Mouse (Mus musculus) myocyte (in vitro differentiated cells): ENCODE measurements at regions not wholly inside any gene's neighbourhood (a gene's known extent, or its start where the extent isn't known, plus 50 kb on each side); places are given as distances from the start of the nearest gene placed in this dataset.

Experiments used
- CEBPB ChIP-seq: IDR thresholded peaks from 2 replicates; pipeline ENCODE4 v1.6.1; 2011; ENCODE audit warnings: mild to moderate bottlenecking, moderate library complexity; ENCODE audit not compliant: poor library complexity, insufficient read depth, severe bottlenecking
- E2F4 ChIP-seq: IDR thresholded peaks from one replicate; pipeline ENCODE4 v1.6.1; 2011; ENCODE audit warnings: mild to moderate bottlenecking, control low read depth, moderate library complexity; ENCODE audit not compliant: insufficient read depth
- MYOD1 ChIP-seq, 3 experiments: IDR thresholded peaks; one replicate each; pipeline ENCODE4 v1.6.1; 2011; ENCODE audit warnings: control low read depth in 2 of 3, low read depth in 2 of 3, mild to moderate bottlenecking in 2 of 3, moderate library complexity in 1 of 3; ENCODE audit not compliant: insufficient read length in 2 of 3, control insufficient read depth in 1 of 3
- MYOG ChIP-seq, 3 experiments: IDR thresholded peaks; one replicate each; pipeline ENCODE4 v1.6.1; 2011; ENCODE audit warnings: control low read depth in 2 of 3, low read depth in 2 of 3, mild to moderate bottlenecking in 2 of 3; ENCODE audit not compliant: insufficient read length in 2 of 3, control insufficient read depth in 1 of 3, insufficient read depth in 1 of 3
- POLR2A ChIP-seq: IDR thresholded peaks from one replicate; pipeline ENCODE4 v1.6.1; 2011; ENCODE audit warnings: low read depth, mild to moderate bottlenecking, control low read depth, moderate library complexity; ENCODE audit not compliant: insufficient read length
- POLR2AphosphoS2 ChIP-seq: IDR thresholded peaks from one replicate; pipeline ENCODE4 v1.6.1; 2011; ENCODE audit warnings: low read depth, control low read depth; ENCODE audit not compliant: insufficient read length
- REST ChIP-seq: IDR thresholded peaks from one replicate; pipeline ENCODE4 v1.6.1; 2011; ENCODE audit warnings: mild to moderate bottlenecking, control low read depth, moderate library complexity; ENCODE audit not compliant: insufficient read depth, insufficient read length
- SRF ChIP-seq: IDR thresholded peaks from one replicate; pipeline ENCODE4 v1.6.1; 2011; ENCODE audit warnings: low read depth; ENCODE audit not compliant: control insufficient read depth, insufficient read length
- TCF12 ChIP-seq: IDR thresholded peaks from one replicate; pipeline ENCODE4 v1.6.1; 2011; ENCODE audit warnings: mild to moderate bottlenecking, control low read depth; ENCODE audit not compliant: poor library complexity, insufficient read depth, severe bottlenecking
- TCF3 ChIP-seq: IDR thresholded peaks from one replicate; pipeline ENCODE4 v1.6.1; 2011; ENCODE audit warnings: low read depth, control low read depth; ENCODE audit not compliant: insufficient read length

GRCm38 (mm10) chr10:126526186-126526585, 375.0 kb downstream of the Atp23 start:
- TF ChIP-seq POLR2AphosphoS2 (no peak), POLR2A (no peak), E2F4 (no peak), MYOD1 (IDR thresholded peaks at IDR 0.05; ENCODE audit: control insufficient read depth in 1 of 3, insufficient read length in 2 of 3, low read depth in 2 of 3) (no peak), CEBPB (no peak), TCF3 (no peak), MYOG (IDR thresholded peaks at IDR 0.05; ENCODE audit: control insufficient read depth in 1 of 3, insufficient read depth in 1 of 3, insufficient read length in 2 of 3, low read depth in 2 of 3) (no peak), REST (no peak), SRF (no peak), TCF12 (no peak)
